Mouse (Mus musculus) forebrain, embryonic 11.5 days (tissue): ENCODE data around the gene Afap1. TPM values are rescaled to one million over a fixed set of nuclear protein-coding genes. Genes with fewer than 3 reads are reported as not detected.
A peak's percentile ranks its signal among the peaks of the same experiment; 100 is the strongest.

Experiments
- ATAC-seq: fragments of 200-750 bp; cut with Nextera tagmentation; replicated peaks from 2 replicates; pipeline ENCODE4 v1.8.0; 2017; ENCODE audit warnings: moderate TSS enrichment; ENCODE audit not compliant: low FRiP score
- DNase-seq: peaks from one replicate; pipeline ENCODE4 v3.0.0-alpha.2; 2017; ENCODE audit warnings: low spot score
- H3K27ac ChIP-seq: fragments of 300-500 bp; sonication (generic); 2 replicates; pipeline ENCODE4 v1.5.1; 2014; ENCODE audit warnings: low read depth, low read length
- H3K27me3 ChIP-seq: fragments of 300-500 bp; sonication (generic); 2 replicates; pipeline ENCODE4 v1.6.1; 2014; ENCODE audit warnings: mild to moderate bottlenecking, low read length, mixed read lengths; ENCODE audit not compliant: control insufficient read depth, insufficient read depth
- H3K36me3 ChIP-seq: fragments of 300-500 bp; sonication (generic); 2 replicates; pipeline ENCODE4 v1.6.1; 2014; ENCODE audit warnings: mild to moderate bottlenecking, low read length, moderate library complexity, mixed read lengths; ENCODE audit not compliant: control insufficient read depth, insufficient read depth
- H3K4me1 ChIP-seq: fragments of 300-500 bp; sonication (generic); replicated peaks from 2 replicates; pipeline ENCODE4 v1.6.1; 2014; ENCODE audit warnings: low read length, mixed read lengths; ENCODE audit not compliant: control insufficient read depth, insufficient read depth
- H3K4me2 ChIP-seq: fragments of 300-500 bp; sonication (generic); 2 replicates; pipeline ENCODE4 v1.6.1; 2014; ENCODE audit warnings: low read depth, mild to moderate bottlenecking, low read length, moderate library complexity, mixed read lengths; ENCODE audit not compliant: severe bottlenecking
- H3K4me3 ChIP-seq: fragments of 300-500 bp; sonication (generic); 2 replicates; pipeline ENCODE4 v1.5.1; 2014; ENCODE audit warnings: low read depth, low read length
- H3K9ac ChIP-seq: fragments of 300-500 bp; sonication (generic); 2 replicates; pipeline ENCODE4 v1.6.1; 2014; ENCODE audit warnings: low read length
- H3K9me3 ChIP-seq: fragments of 300-500 bp; sonication (generic); 2 replicates; pipeline ENCODE4 v1.6.1; 2016; ENCODE audit warnings: low read length, mixed read lengths; ENCODE audit not compliant: control insufficient read depth
- WGBS: fragments of 180-500 bp; shearing (Covaris S2); extraction: QIAGEN DNeasy Blood & Tissue Kit; methylation state at CpG from one replicate; pipeline ENCODE4 v1.1.7; 2014; 5-methylcytosine and 5-hydroxymethylcytosine counted together
- polyA plus RNA-seq: library from polyadenylated mRNA; unstranded; fragments of >200 nt; fragmentation: Nextera tagmentation; extraction: Ambion mirVana; gene quantifications from 2 replicates; pipeline ENCODE4 v1.2.1, GENCODE M21; 2014

The Afap1 gene
- polyA plus RNA-seq, 1 experiment from 2014 or later: 32.5 TPM

DNA sequence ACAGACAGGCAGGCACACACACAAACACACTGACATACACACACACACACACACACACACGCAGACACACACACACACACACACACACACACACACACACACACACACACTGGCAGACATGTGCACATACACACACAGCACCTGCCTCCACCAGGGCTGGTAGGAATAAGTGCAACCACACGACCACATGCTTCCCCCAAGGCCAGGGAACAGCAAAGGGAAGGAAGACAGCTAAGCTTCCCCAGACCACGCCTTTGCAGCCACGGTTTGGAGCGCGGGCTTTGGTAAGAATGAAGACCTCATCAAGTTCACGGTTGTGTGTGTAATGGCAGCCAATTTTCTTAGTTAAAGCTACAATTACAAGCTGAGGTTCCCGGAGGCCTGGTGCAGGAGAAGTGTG lies 67.0 kb downstream of the Afap1 start:
- Histone ChIP-seq H3K27ac (no peak overlapping the region), H3K4me1 (no peaks in the 10 kb centered on the region), H3K4me2 (no peak overlapping the region), H3K27me3 (no peaks in the 10 kb centered on the region), H3K9me3 (no peaks in the 10 kb centered on the region), H3K4me3 (no peak overlapping the region), H3K9ac (no peak overlapping the region), H3K36me3 (no peaks in the 10 kb centered on the region; the same call in 1 of the 2 replicates)
- 90% methylated on average over 8 of the region's 8 CpGs for WGBS
- DNase-seq (no peak), ATAC-seq (no peak)

DNA sequence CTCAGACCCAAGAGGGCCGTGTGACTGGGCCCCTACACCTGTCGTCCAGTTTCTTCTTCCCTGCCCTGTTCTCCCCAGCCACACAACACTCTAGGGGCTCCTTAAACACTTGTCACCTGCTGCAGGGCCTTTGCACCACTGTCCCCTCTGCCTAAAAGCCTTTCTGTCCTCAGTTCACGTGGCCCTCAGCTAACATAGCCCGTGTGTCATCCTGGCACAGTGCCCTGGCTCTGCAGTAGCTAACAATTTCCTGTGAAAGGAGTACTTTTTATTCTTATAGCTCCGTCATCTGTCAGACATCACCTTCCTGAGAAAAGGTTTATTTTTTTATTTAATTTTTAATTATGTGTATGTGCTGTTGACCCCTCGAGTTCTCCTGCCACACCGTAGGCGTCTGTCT lies 68.2 kb downstream of the Afap1 start:
- Histone ChIP-seq H3K27ac (no peak overlapping the region), H3K27me3 (no peaks in the 10 kb centered on the region), H3K4me2 (no peak overlapping the region), H3K4me1 (no peaks in the 10 kb centered on the region), H3K4me3 (no peak overlapping the region), H3K9ac (no peak overlapping the region), H3K36me3 (peaks cover 2% of the 10 kb centered on the region; the same call in 1 of the 2 replicates), H3K9me3 (no peaks in the 10 kb centered on the region)
- WGBS: 89% methylated on average over 8 of the region's 8 CpGs
- ATAC-seq: no peak
- no peak for DNase-seq

DNA sequence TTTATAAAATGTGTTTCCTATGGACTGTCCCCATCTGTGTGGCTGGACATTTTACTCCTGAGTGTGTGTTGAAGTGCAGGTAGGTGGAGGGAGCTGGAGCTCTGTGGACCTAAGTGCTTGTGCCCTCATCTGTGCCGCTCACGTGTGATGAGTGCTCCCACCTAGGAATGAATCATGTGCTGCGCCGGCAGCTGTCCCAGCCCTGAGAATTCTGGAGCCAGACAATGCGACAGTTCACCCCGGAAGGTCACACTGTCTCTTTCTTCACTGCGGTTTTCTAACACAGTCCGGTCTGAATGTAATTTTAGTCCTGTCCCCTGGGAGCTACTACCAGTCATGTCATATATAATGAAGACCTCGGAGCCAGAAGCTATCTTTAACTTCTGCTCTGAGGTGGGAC lies 70.5 kb downstream of the Afap1 start:
- H3K4me2 ChIP-seq: no peak overlapping the region
- ATAC-seq: no peak
- peaks cover 2% of the 10 kb centered on the region; the same call in 1 of the 2 replicates for H3K36me3 ChIP-seq
- no peak overlapping the region for H3K27ac ChIP-seq
- H3K4me3 ChIP-seq: no peak overlapping the region
- DNase-seq: no peak
- WGBS: 89% methylated on average over 9 of the region's 9 CpGs
- no peaks in the 10 kb centered on the region for H3K4me1 ChIP-seq
- H3K27me3 ChIP-seq: no peaks in the 10 kb centered on the region
- no peak overlapping the region for H3K9ac ChIP-seq
- no peaks in the 10 kb centered on the region for H3K9me3 ChIP-seq

DNA sequence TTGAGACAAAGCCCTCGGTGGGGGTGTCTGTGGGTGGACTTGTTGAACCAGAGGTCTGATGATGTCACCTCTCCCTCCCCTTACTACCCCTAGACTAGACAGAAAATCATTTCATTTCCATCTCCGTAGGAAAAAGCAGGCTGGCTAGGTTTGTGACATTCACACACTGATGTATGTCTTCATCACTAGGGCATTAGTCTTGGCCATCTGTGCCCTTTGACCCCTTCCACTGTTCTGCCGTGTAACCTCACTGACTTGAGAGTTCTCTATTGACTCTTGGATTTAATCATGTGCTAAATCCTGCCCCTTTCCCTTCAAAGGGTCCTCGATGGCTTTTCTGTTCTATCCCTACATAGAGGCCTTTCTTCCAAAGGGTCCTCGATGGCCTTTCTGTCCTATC lies 71.9 kb downstream of the Afap1 start:
- no peak overlapping the region for H3K9ac ChIP-seq
- H3K27ac ChIP-seq: no peak overlapping the region
- DNase-seq (no peak), ATAC-seq (no peak)
- H3K4me1 ChIP-seq: no peaks in the 10 kb centered on the region
- WGBS: 62% methylated on average over 5 of the region's 5 CpGs
- H3K4me2 ChIP-seq: no peak overlapping the region
- no peaks in the 10 kb centered on the region for H3K9me3 ChIP-seq
- no peak overlapping the region for H3K4me3 ChIP-seq
- H3K27me3 ChIP-seq: no peaks in the 10 kb centered on the region
- H3K36me3 ChIP-seq: peaks cover 2% of the 10 kb centered on the region; the same call in 1 of the 2 replicates

DNA sequence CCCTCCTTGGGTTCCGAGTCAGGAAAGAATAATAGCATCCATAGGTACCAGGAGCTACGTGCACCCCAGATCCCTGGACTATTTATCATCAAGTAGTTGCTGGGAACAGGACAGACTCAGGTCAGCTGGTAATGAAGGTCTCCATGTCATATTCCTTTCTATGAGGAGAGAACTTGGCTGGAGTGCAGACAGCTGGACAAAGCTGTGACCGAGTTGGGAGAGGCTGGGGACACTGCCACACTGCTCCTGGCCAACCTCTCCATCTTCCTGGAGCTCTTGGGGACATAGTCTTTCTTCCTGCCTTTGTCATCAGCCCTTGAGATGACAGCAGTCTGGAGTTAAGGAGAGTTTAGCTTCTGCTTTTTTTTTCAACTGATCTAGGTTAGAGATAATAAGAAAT lies 76.7 kb downstream of the Afap1 start:
- ATAC-seq (no peak), DNase-seq (no peak)
- H3K4me2 ChIP-seq: no peak overlapping the region
- WGBS: 83% methylated on average over 3 of the region's 3 CpGs
- H3K36me3 ChIP-seq: peaks cover 2% of the 10 kb centered on the region; the same call in 1 of the 2 replicates
- no peak overlapping the region for H3K4me3 ChIP-seq
- no peak overlapping the region for H3K27ac ChIP-seq
- H3K9ac ChIP-seq: no peak overlapping the region
- no peaks in the 10 kb centered on the region for H3K27me3 ChIP-seq
- H3K4me1 ChIP-seq: no peaks in the 10 kb centered on the region
- no peaks in the 10 kb centered on the region for H3K9me3 ChIP-seq

DNA sequence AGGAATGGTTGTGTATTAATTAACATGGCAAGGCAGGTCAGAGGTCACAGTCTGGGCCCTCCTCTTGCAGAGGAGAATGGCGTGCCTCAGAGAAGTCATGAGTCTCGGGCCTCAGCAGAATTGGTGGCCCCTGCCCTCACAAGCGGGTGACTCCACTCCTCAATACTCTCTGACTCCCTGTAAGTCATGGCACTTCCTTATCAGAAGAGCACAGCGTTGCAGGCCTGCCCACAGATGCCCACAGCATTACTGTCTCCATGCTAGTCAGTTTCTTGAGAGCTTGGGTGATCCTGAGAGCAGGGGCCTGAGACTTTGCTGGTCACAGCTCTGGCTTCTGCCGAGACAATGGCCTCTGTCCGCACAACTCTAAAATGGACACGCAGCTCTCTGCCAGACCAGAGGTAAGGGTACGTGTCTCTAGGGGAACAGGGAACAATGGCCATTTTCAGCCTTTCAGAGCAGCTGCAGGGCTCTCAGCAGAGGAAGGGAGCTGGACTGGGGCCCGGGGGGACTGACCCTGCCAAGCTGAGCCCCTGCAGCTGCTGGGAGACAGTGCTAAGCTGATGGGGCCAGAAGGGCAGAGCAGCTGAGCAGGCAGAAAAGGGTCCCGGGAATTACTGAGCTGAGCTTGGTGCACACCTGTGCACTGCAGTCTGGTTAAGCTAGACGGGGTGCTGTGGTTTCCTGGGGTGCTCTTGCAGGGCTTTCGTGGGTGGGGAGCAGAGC lies 77.4 kb downstream of the Afap1 start:
- WGBS: 63% methylated on average over 12 of the region's 12 CpGs

DNA sequence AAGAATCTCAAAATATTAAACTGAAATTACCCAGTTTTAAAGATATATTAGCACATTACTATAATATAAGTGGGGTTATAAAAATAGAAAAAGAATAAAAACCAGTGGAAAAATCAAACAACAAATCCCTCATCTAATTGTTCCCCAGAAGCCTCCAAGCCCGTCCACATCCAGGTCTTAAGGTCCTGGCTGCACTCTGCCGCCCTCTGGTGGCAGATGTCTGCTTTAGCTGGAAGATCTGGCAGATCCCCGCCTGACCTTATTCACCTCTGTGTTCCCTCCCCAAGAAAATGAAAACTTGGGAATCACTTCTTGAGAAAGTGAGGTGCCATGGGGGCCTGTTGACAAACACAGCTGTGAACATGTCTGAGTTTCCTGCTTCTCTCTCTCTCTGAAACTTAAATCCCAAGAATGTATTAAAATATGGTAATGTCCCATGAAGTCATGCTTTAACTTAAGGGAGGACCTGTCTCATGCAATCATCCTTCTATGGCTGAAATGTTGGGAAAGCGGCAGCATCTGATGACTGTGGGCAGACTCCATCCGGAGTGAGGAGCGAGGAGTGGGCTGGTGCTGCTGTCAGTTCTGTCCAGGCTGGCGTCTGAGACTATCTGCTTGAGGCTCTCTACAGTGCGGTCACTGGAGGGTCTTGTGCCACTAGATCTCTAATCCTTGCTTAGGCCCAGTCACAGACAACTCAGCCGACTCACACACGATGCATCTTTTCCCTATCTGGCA lies 78.9 kb downstream of the Afap1 start:
- H3K27ac ChIP-seq: no peak overlapping the region
- 61% methylated on average over 10 of the region's 10 CpGs for whole genome bisulfite sequencing

More for the DNA sequence above, 77.4 kb downstream of the Afap1 start:
- ATAC-seq: no peak
- no peak overlapping the region for H3K27ac ChIP-seq
- H3K36me3 ChIP-seq: no peaks in the 10 kb centered on the region; the same call in 1 of the 2 replicates
- no peak for DNase-seq
- no peaks in the 10 kb centered on the region for H3K9me3 ChIP-seq
- no peak overlapping the region for H3K4me2 ChIP-seq
- H3K9ac ChIP-seq: no peak overlapping the region
- H3K4me3 ChIP-seq: no peak overlapping the region
- no peaks in the 10 kb centered on the region for H3K4me1 ChIP-seq
- H3K27me3 ChIP-seq: no peaks in the 10 kb centered on the region

DNA sequence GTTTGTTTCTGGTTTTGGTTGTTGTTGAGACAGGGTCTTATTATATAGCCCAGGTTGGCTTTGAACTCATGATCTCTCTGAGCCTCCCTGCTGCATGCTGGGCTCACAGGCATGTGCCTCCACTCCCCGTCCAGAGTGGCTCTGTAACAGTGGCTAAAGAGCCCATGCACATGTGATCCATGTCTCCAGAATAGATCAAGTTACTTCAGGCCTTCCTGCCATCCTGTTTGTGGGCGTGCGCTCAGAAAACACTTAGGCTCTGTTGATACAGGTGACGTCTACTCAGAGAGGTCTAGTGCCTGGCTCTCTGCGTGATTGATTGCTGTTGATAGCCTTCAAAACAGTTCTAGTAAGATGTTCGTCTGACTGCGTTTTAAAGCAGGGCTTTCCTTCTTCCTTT lies 79.6 kb downstream of the Afap1 start:
- no peak overlapping the region for H3K4me2 ChIP-seq
- H3K9me3 ChIP-seq: no peaks in the 10 kb centered on the region
- no peak for DNase-seq
- no peaks in the 10 kb centered on the region for H3K27me3 ChIP-seq
- H3K9ac ChIP-seq: no peak overlapping the region
- no peaks in the 10 kb centered on the region for H3K36me3 ChIP-seq
- no peak overlapping the region for H3K4me3 ChIP-seq
- H3K4me1 ChIP-seq: no peaks in the 10 kb centered on the region
- WGBS: 75% methylated on average over 7 of the region's 7 CpGs
- ATAC-seq: no peak
- H3K27ac ChIP-seq: no peak overlapping the region

More for the DNA sequence above, 78.9 kb downstream of the Afap1 start:
- Histone ChIP-seq H3K4me3 (no peak overlapping the region), H3K36me3 (no peaks in the 10 kb centered on the region; the same call in 1 of the 2 replicates), H3K27me3 (no peaks in the 10 kb centered on the region), H3K9ac (no peak overlapping the region), H3K9me3 (no peaks in the 10 kb centered on the region), H3K4me2 (no peak overlapping the region), H3K4me1 (no peaks in the 10 kb centered on the region)
- DNase-seq: peak; percentile 82
- ATAC-seq: no peak
